Mouse (Mus musculus): ENCODE measurements around the gene Vps25. TPM values are rescaled to one million over a fixed set of nuclear protein-coding genes. Genes with fewer than 3 reads are reported as not detected.

Gene Vps25
- total RNA-seq, 2 experiments from 2014 or later, result 90.6 to 121 TPM

GRCm38 (mm10) chr11:101272446-101272845, 18.9 kb downstream of the Vps25 start:
- no peak for DNase-seq

GRCm38 (mm10) chr11:101275309-101275708, 21.8 kb downstream of the Vps25 start:
- no peak for DNase-seq

- DNase-seq, result no peak
These were observed 23.0 kb downstream of the Vps25 start for GRCm38 (mm10) chr11:101276319-101277070.

GRCm38 (mm10) chr11:101277381-101278222, 24.1 kb downstream of the Vps25 start:
- DNase-seq, result no peak

GRCm38 (mm10) chr11:101278223-101279192, 25.0 kb downstream of the Vps25 start, which contains the start of the genes Cntd1 and Coa3:
Gene Cntd1, plus strand, starts transcription at chr11:101279012.
Gene Coa3, minus strand, starts transcription at chr11:101279114.
- DNase-seq, result peak; percentile 89 to 90

GRCm38 (mm10) chr11:101279193-101279569, 25.7 kb downstream of the Vps25 start:
- DNase-seq, result no peak

- DNase-seq, result no peak
These were observed 27.3 kb downstream of the Vps25 start for GRCm38 (mm10) chr11:101280837-101281236.

GRCm38 (mm10) chr11:101282896-101283295, 29.4 kb downstream of the Vps25 start:
- no peak for DNase-seq

GRCm38 (mm10) chr11:101283805-101284204, 30.3 kb downstream of the Vps25 start:
- no peak for DNase-seq

- peak; percentile 74 to 80 for DNase-seq
These were observed 33.8 kb downstream of the Vps25 start for GRCm38 (mm10) chr11:101287306-101287705.

- no peak for DNase-seq
These were observed 37.7 kb downstream of the Vps25 start for GRCm38 (mm10) chr11:101291231-101291630.

- DNase-seq, result no peak
These were observed 41.7 kb downstream of the Vps25 start for GRCm38 (mm10) chr11:101295191-101295590.

- no peak for DNase-seq
These were observed 47.4 kb downstream of the Vps25 start for GRCm38 (mm10) chr11:101300881-101301280.

GRCm38 (mm10) chr11:101301299-101302003, 47.9 kb downstream of the Vps25 start:
- no peak for DNase-seq

GRCm38 (mm10) chr11:101302004-101302798, 48.7 kb downstream of the Vps25 start, which contains the start of gene Becn1:
Gene Becn1, minus strand, starts transcription at chr11:101302286.
- DNase-seq, result peak; percentile 98

GRCm38 (mm10) chr11:101307744-101308143, 54.2 kb downstream of the Vps25 start:
- DNase-seq, result no peak

Measured in adrenal gland, postnatal 36 days (tissue).